ENCODE assay signal across 8 mouse cellular contexts in the genomic region with DNA sequence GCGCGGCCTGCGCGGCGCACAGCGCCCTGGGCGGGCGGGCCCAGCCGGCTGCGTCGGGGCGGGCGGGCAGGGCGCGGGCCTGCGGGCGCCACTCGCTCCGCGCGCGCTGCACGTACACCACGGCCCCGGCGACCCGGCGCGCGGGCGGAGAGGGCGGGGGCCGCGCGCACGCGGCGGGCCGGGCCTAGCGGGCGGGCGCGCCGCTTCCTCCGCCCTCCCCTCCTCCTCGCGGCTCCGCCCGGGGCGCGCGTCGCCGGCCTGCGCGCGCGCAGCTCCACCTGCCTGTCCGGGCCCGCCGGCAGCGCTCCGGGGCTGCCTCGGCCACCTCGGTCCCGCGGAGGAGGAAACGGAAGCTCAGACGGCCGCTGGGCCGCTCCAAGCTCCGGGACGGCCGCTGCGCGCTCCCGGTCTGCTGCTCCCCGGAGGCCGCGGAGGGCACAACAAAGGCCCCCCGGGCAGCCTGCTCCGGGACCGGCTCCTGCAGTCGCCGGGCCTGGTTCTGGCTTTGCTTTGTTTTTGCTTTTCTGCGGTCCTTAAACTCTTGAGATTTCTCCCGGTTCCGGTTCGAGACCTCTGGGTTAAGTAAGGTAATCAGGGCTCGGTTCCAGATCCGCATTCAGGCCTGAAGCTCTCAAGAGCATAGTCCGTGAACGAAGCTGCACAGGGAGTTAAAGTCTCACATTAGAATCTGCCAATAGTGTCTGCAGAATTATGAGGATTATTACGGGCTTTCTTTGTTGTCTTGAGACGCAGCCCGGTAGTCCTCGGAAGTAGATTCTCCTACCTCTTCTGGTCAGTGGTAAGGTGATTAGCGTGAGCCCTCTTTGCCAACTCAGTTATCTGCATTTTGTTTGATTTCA. TPM values are rescaled to one million over a fixed set of nuclear protein-coding genes. Genes with fewer than 3 reads are reported as not detected.
DNase-seq lines count a peak whose midpoint lies in the region; ATAC-seq and TF ChIP-seq lines count a peak whose summit lies in the region.

Gene Egln1 (minus strand): TSS at position 116 of the 860 bp plus-strand sequence.

- H3K27ac ChIP-seq in forebrain, embryonic 16.5 days (ENCODE audit: low read length): peak within 1 kb of the TSS; percentile 99
- H3K27ac ChIP-seq in layer of hippocampus, adult 2 months: peak within 1 kb of the TSS; percentile 99
- H3K27ac ChIP-seq in lung, embryonic 15.5 days: peak within 1 kb of the TSS; percentile 98

- H3K4me1 ChIP-seq in G1E (ENCODE audit: insufficient read depth, low read depth, low read length): peaks cover 35% of the 10 kb centered on the region
- H3K4me1 ChIP-seq in forebrain, embryonic 16.5 days (replicated peaks; ENCODE audit: control insufficient read depth, insufficient read depth, low read length): peaks cover 41% of the 10 kb centered on the region
- peaks cover 43% of the 10 kb centered on the region for H3K4me1 ChIP-seq in lung, embryonic 15.5 days

- WGBS in forebrain, embryonic 16.5 days: under 1% methylated on average over 47 of the region's 98 CpGs
- WGBS in lung, embryonic 15.5 days: under 1% methylated on average over 53 of the region's 98 CpGs

- ATAC-seq in G1E (ENCODE audit: extremely low read depth, insufficient number of reproducible peaks, low FRiP score, poor library complexity, severe bottlenecking): 0 out of 2 replicates have a peak, but pooled peaks have one; percentile 5
- ATAC-seq in forebrain, embryonic 16.5 days: peak; percentile 81
- ATAC-seq in lung, embryonic 15.5 days (ENCODE audit: borderline replicate concordance, extremely low read depth, low FRiP score, low TSS enrichment): peak; percentile 92

- DNase-seq in G1E (ENCODE audit: low spot score): peak; percentile 68
- peak; percentile 86 for DNase-seq in cerebellum, adult 11-12 months
- DNase-seq in heart, postnatal 25 days (ENCODE audit: low spot score): peak; percentile 81
- peak; percentile 65 to 74 for DNase-seq in layer of hippocampus, adult 2 months (ENCODE audit: low spot score in 2 of 2)
- peak; percentile 69 for DNase-seq in ovary, postnatal 10 days (ENCODE audit: low spot score)
- peak; percentile 89 for DNase-seq in thymus, postnatal 0 days (ENCODE audit: low spot score)

- intact Hi-C loops in heart, postnatal 25 days (cut with DNase I): loop anchor here (2.0 to 5.0 kb wide), 4 partner anchors 37 to 88 kb away; partner anchors contain the start of genes Exoc8, Sprtn and Tsnax

- peak within 1 kb of the TSS; percentile 96 for H3K9ac ChIP-seq in forebrain, embryonic 16.5 days (replicated peaks; ENCODE audit: low read depth, low read length)
- peak within 1 kb of the TSS; percentile 89 for H3K9ac ChIP-seq in lung, embryonic 15.5 days

- peaks cover 29% of the 10 kb centered on the region for H3K36me3 ChIP-seq in G1E (replicated peaks)
- no peaks in the 10 kb centered on the region for H3K36me3 ChIP-seq in forebrain, embryonic 16.5 days (ENCODE audit: control insufficient read depth, insufficient read depth)
- H3K36me3 ChIP-seq in lung, embryonic 15.5 days: peaks cover under 1% of the 10 kb centered on the region; the same call in 1 of the 2 replicates

- peak within 1 kb of the TSS; percentile 92 for H3K4me3 ChIP-seq in G1E (ENCODE audit: low read depth, low read length)
- peak within 1 kb of the TSS; percentile 86 for H3K4me3 ChIP-seq in forebrain, embryonic 16.5 days (replicated peaks; ENCODE audit: low read length)
- H3K4me3 ChIP-seq in layer of hippocampus, adult 2 months: peak within 1 kb of the TSS; percentile 98
- peak within 1 kb of the TSS; percentile 80 for H3K4me3 ChIP-seq in lung, embryonic 15.5 days

- TF ChIP-seq CTCF in G1E (IDR thresholded peaks at IDR 0.05; ENCODE audit: low read depth, low read length): no peak
- peak; percentile 18 for TF ChIP-seq CTCF in layer of hippocampus, adult 2 months (conservative IDR thresholded peaks at IDR 0.05)

- peak within 1 kb of the TSS; percentile 94 for H3K4me2 ChIP-seq in forebrain, embryonic 16.5 days (ENCODE audit: low read length)
- H3K4me2 ChIP-seq in lung, embryonic 15.5 days: peak within 1 kb of the TSS; percentile 92

- no peaks in the 10 kb centered on the region for H3K27me3 ChIP-seq in G1E (ENCODE audit: insufficient read depth, low read length)
- H3K27me3 ChIP-seq in forebrain, embryonic 16.5 days (replicated peaks; ENCODE audit: control insufficient read depth, insufficient read depth, low read length): no peaks in the 10 kb centered on the region
- H3K27me3 ChIP-seq in lung, embryonic 15.5 days: no peaks in the 10 kb centered on the region

- H3K9me3 ChIP-seq in G1E (replicated peaks): peaks cover 30% of the 10 kb centered on the region
- no peaks in the 10 kb centered on the region for H3K9me3 ChIP-seq in forebrain, embryonic 16.5 days (ENCODE audit: control insufficient read depth, low read length)
- H3K9me3 ChIP-seq in lung, embryonic 15.5 days: no peaks in the 10 kb centered on the region

RNA-seq across cellular contexts. Expression of gene Egln1, which starts in this region (rescaled TPM):
- total RNA-seq in G1E (2014; fragmentation: Nextera tagmentation) (39.3 and 40.8 TPM in 2 replicates), G1E (2017) (31.8 and 33.8 TPM in 2 replicates)
- polyA plus RNA-seq in G1E (2012): 17.6 and 19.9 TPM in 2 replicates
- 21.3 and 21.8 TPM in 2 replicates for polyA plus RNA-seq in forebrain, embryonic 16.5 days (2015; fragmentation: Nextera tagmentation; extraction: Ambion mirVana)
- 100 to 1,000 TPM; 272 to 278 TPM for total RNA-seq in heart, postnatal 25 days (2021)
- 10 to 100 TPM; 60.3 to 65.9 TPM for total RNA-seq in layer of hippocampus, adult 2 months (2021)
- polyA plus RNA-seq in lung, embryonic 15.5 days (2015; fragmentation: Nextera tagmentation; extraction: Ambion mirVana): 12.0 and 13.3 TPM in 2 replicates
- 13.0 and 15.3 TPM in 2 replicates for polyA plus RNA-seq in thymus, postnatal 0 days (2015; fragmentation: Nextera tagmentation; extraction: Ambion mirVana)

Comparison
In these comparisons a context has a peak if more than half of its experiments do, and no peak if none do; other contexts are left out.
1. Peak in every context shown above with its lines: DNase-seq, ATAC-seq, H3K4me3 ChIP-seq and H3K27ac ChIP-seq.
2. RNA of gene Egln1 (total RNA-seq): 272 to 278 TPM in heart, postnatal 25 days; 60.3 to 65.9 TPM in layer of hippocampus, adult 2 months and 31.8 to 40.8 TPM in G1E; every median in the first group is over 4 times any median in the second.
3. ATAC-seq: peak in every context shown above with its lines; median percentile 92 in lung, embryonic 15.5 days; 81 in forebrain, embryonic 16.5 days; 5 in G1E.